Mouse (Mus musculus) spleen, postnatal 36 days (tissue): ENCODE measurements around the gene Trabd2b.

ENCODE experiments used
- DNase-seq, 2 experiments: peaks; one replicate each; pipeline ENCODE4 v3.0.0; 2022; ENCODE audit warnings: low spot score in 2 of 2, mixed read lengths in 1 of 2

Gene Trabd2b

DNA sequence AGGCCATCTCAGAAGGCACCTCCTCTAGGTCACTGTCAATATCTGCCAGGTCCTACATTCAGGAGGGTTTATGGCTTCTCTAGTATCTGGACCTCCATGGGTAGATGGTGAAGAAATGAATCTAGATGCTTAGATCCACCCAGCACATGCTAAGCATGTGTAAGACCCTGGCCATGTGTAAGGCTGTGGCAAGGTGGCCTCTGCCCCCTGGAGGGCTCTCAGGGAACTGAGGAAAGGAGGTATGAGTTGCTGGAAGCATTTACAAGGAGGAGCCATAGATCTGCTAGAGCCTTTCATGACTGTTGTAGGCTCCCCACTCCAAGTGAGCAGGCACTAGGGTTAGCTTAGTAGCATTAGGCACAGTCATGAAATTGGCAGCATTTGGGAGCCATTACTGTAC is 192.6 kb downstream of the Trabd2b start:
- DNase-seq: no peak

DNA sequence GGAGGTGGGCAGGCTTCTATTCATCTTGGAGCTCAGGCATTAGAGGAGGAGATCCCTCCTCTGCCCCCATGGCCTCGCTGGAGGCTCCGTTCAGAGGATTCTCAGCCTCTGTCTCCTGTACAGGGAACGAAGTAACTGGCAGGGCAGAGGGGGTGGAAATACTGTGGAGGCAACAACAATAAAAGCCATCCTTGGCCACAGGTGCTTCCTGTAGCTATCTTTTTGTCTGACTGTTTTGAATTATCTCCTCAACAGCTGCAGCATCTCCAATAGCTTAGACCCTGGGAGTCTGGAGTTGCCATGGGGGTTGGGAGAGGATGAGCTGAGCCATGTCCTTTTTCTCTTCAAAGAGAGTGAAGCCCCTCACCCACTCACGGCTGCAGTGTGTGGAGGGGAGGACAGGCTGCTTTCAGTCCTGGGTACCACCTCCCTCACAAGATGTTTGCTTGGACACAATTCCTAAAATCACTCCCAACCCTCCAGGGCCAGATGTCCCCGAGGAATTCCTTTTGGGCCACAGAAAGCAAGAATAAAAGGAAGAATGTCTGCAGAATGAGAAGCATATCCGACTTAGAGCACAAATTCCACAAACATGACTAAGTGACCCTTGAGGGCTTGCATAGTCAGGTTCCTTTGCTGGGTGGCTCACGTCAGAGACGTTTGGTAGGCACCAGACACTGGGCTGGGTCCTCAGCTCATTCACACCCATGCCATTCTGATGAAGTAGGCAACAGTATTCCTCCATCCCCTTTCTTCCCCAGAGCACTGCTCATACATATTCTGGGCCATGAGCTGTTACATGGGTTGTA is 194.9 kb downstream of the Trabd2b start:
- no peak for DNase-seq

DNA sequence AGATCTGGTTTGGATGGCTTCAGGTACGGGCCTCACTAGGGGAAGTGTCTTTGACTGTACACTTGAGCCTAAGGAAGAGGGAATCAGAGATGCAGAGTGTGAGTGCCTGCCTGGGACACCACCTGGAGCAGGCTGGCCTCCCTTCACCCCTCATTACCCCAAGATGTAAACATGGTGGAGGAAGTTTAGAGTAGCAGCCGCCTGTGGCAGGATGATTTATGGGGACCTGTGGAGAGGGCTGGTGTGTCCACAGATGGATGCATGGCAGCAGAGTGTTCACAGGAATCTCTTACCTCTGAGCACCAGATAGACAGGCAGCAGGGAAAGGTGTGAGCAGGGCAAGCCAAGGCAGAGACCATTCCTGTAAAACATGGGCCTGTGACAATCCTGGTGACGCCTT is 199.1 kb downstream of the Trabd2b start:
- no peak for DNase-seq

DNA sequence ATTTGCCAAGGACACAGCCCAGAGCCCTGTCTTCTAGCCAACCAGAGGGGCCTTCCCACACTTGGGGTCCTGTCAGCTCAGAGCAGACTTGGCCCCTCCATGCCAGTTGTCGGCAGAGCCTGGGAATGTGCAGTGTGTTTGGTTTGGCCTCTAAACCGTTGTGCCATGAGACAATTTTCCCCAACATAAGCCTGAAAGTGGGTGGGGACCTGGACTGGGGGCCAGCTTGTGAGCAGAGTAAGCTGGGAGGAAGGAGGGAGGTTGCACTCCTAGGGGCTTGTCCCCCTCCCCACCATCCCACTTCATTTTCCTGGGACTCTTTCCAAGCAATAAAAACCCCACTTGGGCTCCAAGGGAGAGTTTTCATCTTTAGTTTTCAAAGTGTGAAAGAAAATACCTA is 201.3 kb downstream of the Trabd2b start:
- no peak for DNase-seq

DNA sequence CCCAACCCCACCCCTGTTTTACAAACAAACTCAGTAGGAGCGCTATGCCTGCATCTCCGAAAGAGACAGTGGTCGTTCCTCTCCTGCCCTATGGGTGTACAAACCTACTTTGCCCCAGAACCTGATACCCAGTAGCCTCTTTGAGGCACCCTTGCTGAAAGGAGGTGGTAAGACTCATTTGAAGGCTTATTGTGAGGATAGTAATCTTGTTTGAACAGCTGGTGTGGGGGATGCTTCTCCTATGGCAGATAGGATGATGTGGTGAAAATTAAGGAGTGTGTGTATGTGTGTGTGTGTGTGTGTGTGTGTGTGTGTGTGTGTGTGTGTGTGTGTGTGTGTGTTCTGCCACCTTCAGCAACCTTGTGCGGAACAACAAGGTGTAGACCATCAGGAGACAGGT is 202.8 kb downstream of the Trabd2b start:
- DNase-seq: no peak

DNA sequence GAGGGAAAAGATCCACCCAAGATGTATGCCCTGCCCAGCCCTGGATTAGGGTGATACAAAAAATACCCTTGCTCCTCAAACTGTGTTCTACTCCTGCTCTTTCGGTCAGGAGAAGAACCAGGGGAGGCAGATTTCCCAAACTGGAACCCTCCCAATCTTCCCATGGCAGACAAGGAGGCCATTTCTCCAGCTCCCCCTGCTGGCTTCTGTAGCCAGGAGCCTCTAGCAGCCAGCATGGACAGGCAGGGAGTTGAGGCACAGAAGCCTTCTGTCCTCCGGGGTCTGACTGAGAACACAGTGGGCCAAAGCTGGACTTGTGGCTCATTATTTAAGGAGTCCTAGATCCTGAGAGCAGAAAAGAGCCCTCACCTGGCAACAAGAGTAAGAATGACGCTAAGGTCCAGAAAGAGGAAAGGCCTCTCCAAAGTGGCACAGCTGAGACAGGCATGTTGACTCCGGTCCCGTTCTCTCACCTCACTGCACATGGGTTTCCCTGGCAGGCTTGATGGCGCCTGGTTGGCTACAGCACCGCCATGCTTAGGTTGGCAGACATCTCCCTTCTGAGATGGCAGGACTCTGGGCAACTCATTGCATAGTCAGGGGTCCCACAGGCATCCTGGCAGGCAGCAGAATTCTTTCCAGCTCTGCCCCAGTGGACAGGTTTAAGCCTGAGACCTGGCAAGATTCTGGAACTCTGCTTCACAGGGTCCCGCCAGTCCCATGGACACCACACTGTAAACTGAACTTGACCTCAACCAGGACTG is 204.8 kb downstream of the Trabd2b start:
- no peak for DNase-seq

DNA sequence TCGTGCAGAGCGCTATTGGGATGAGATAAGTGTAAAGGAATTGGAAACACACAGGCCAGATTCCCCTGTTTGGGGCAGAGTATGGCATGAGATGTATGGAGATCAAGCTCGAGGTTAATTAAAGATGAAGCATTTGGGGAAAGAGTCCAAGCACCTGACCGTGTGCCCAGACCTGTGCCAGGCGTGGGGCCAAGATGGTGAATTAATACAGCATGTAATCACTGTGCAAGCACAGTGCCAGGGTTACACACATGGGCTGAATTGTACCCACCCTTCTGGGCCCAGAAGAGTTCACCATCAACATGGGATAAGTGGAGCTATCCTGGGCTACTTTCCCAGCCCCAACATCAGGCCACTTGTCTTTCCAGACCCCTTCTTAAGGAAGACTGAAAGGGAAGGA is 205.5 kb downstream of the Trabd2b start:
- DNase-seq: no peak

DNA sequence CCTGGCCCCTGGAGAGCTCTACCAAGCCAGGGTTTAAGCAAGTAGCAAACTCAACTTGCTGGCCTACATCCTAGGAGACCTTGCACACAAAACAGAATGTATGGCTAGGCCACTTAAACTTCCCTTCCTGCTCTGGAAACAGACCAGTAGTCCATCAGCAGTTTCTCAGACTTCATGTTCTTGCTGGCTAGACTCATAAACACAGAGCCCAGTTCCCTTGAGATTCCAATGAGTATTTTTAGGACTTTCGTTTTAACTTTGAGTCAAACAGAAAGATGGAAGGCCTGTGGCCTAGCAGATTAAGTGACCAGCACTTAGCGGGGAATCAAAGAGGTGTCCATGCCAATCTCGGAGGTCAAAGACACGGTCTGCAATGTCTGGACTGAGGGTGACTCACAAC is 206.3 kb downstream of the Trabd2b start:
- no peak for DNase-seq

DNA sequence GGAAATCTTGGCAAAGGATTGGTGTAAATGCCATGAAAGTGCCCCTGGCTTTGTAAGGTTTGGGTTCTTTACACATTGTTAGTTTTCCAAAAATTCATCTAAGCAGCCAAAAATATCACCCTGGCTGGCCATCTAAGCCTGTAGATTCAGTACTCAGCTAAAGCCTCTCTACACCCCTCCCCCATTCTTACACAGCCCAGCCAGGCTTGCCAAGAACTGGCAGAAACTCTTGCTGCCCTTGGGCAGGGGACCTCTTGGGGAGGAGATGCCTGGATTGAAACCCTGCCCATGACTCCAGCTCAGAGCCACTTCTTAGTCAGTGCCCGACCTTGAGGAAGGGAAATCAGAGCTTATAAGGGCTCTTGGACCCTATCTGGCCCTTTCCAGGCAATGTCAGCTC is 207.6 kb downstream of the Trabd2b start:
- no peak for DNase-seq

DNA sequence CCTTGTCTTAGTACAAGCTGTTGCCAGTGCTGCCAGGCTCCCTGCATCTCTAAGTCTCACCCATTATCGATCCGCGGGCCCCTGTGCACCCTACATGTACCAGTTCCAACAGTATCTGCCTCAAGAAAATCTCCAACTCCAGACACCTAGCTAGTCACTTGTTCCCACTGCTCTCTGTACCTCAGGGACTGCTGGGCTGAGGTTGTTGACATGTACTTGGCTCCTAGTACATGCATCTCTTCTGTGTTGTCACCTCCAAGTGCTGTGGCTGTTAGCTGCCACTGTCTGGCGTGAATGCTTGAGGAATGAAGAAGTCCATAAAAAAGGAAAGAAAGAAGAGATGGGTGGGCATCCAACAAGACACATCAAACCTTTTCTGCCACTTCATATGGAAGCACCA is 209.2 kb downstream of the Trabd2b start:
- DNase-seq: no peak

DNA sequence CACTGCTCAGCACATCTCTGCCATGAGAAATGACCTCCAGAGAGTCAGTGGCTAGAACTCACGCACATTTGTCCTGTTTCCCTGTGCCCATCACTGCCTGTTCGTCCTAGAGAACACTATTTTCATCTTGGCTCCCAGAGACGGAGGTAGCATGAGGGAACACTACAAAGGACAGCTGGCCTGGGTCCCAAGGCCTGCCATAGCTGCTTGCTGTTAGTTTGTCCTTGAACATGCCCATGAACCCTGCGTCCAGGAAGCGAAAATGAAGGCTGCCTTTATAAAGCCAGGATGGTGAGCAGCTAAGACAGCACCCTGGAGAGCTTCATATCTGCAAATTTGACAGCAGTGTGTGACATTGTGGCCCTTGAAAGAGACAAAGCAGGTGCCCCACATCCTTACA is 216.4 kb downstream of the Trabd2b start:
- DNase-seq: no peak

DNA sequence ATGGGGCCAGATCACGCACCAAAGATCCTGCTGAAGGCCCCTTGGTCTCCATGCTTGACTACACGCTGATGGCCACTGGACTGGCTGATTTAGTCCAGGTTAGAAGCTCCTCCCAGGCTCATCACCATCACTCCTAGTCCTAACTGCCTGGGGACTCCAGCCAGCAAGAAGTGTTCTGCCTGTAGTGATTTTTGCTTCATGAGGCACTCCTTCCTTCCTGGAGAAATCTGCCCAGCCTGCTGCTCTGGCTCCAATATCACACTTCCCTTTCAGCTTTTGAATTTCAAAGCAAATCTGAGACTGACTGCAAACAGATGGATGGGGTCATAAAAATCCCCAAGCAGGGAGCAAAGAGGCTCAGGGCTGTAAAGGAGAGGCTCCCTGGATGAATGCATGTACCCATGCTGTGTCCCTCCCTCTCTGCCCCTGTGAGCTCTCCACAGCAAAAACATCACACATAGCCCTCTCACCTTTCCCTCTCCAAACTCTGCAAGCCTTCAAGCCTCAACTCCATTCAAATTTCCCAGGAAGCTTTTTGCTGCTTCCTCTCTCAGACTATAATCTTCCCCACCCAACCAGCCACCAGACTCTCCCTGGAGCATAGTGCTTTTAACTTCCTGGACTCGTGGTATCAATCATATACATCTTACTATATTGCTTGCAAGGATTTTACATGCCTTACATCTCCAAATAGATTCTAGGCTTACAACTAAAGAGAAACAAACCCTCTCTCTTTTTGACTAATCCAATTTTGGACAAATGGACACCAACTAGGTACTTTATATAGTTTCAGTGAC is 217.8 kb downstream of the Trabd2b start:
- no peak for DNase-seq

DNA sequence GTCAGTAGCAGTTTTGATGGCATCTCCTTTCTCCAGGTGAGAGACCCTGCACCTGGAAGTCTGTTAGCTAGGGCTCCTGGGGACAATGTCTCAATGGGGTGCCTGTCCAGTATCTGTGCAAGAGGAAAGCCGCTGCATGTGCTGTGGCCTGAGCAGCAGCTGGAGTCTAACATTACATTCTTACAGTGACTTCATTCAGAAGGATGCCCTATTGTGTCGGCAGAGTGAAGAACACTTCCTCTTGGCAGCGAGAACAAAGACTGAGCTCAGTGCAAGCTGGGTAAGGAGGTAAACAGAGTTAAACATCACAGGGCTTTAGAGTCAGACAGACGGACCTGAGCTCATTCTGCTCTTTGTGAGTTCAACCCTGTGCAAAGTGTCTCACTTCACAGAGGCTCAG is 218.8 kb downstream of the Trabd2b start:
- no peak for DNase-seq

DNA sequence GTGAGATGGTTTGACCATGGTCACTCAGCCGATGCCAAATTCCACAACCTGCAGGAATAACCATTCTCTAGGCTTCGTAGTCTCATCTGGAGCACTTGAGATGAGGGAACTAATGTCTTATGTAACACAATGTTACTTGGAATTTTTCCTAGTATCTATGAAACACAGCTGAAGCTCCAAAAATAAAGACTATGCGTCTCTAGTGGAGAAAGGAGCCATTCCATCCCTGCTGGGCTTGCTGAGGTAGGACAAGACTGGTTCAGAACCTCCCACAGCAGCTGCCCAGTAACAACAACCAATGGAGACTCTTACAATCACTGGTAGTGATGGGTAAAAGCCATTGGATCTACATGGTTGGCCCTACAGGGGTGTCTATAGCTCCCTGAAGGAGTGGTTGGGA is 219.4 kb downstream of the Trabd2b start:
- DNase-seq: no peak

DNA sequence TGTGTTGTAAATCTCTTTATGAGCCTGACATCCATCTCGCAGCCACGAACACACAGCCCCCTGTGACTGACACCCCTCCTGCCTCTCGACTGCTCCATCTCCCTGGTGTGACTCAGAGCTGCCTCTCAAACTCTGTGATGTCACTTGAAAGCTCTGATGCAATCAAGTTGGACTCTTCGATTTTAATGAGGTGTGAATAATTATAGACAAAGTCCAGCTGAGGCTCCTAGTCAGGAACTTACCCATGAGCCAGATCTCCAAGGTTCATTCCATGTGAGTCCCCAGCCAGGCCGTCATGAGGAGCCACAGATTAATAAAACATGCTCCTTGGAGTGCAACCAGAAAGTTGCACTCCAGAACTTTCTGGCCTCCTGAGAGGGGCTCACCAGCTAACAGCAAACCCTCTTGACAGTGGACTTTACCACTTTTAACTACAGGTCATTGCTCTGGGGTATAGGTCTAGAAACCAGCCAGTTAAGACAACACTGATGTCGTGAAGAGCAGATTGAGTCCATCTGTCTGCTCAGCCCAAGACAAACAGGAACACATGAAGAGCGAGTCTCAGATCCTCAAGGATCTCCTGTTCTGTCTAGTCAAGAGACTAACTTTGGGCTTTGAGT is 221.3 kb downstream of the Trabd2b start:
- no peak for DNase-seq

DNA sequence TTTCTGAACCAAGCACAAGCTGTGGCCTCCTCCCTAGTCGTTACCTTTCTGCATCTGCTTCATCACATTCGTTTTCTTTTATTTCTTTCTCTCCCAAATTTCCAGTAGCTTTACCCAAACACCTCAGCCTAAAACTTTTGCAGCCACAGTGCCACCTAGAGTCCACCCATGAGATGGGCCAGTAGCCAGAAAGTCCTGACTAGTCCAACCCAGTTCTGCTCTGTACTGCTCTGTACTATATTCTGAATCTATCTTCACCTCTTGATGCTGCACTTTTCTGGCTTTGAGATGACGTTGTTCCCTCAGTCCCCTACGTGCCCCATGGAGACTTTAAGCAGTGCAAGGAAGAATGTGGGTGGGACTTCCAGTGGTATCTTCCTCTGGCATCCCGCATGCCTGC is 229.4 kb downstream of the Trabd2b start:
- DNase-seq: no peak

DNA sequence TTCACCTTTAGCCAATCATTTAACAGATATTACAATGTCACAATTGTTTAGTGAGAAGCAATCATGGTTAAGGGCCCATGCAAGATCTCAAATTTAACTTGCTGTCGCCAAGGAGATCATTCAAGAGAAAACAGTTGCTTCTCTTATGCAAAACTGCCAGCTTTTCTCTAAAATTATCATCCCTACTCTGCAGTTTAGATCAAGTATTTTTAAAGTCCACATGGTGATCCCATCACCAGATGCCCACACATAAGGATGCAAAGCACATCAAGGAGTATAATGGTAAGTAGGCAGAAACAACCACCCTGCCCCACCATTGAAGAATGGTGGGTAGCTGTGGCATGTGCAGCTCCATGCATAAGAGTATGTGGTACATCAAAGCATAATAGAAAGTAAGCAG is 229.8 kb downstream of the Trabd2b start:
- no peak for DNase-seq

DNA sequence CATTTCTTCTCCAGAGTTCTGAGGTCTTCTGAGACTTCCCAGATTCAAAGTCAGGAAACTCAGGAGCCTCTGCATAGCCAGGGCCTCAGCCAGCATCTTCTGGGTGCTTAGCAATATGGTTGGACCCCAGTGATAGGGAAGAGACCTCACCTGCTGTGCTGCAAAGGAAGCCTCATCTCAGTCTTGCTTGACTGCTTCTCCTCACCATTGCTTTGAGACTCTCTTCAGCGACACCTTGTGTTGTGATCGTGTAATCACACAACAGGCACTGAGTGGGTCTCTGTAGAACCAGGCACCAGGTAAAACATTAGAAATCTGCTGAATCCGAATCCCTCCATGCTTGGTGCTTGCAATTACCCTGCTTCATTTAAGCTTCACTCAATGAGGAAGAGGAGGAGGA is 230.6 kb downstream of the Trabd2b start:
- DNase-seq: no peak

DNA sequence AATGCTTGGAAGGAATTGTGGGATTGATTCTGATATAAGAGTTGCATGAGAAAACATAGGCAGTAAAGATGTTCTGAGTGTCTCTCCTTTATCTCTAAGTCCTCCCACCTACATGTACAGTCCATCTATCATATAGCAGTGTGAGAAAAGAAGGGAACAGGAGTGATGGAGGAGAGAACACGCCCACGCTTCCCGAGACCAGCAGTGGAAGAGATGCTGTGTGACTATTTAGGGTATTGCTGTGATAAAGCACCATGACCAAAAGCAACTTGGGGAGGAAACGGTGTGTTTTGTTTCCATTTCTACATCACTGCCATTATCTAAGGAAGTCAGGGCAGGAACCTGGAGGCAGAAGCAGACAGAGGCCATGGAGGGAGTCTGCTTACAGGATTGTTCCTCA is 235.9 kb downstream of the Trabd2b start:
- no peak for DNase-seq

DNA sequence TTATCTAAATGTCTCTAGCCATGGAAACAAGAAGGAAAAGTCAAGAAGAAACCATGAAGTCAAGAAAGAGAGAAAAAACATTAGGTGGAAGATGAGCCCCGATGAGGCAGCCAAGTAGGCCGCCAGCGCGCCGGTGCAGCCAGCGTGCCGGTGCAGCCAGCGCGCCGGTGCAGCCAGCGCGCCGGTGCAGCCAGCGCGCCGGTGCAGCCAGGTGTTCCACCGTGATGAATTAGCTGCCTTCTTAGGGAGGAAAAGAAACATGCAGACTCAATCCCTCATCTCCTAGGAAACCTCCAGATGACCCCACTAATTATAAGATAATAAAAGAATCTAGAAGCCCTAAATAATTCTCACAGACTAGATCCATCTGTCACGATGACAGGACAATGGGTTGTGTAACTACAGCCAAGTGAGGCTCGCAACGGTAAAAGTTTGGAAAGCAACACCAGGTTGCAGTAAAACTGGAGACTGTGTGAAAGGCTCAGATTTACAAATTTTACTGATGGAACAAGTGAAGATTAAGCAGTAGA is 237.2 kb downstream of the Trabd2b start:
- no peak for DNase-seq

DNA sequence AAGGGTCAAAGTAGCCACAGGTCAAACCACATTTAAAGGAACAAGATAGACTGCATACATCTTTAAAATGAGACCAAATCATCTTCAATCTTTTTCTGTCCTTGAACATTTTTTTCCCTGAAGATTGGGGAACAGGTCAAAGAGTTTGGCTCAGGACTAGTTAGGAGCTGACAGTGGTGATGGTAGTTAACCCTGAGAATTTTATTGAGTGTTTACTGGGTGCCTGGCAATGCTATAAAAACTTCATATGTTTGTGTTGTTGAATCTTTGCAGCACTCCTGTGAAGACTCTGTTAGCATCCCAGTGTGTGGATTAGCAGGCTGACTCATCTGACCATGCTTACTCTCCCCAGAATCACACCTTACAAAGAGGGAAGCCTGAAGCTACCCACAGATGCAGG is 238.8 kb downstream of the Trabd2b start:
- no peak for DNase-seq
